ENCODE assay signal across 9 mouse cellular contexts in the genomic region with DNA sequence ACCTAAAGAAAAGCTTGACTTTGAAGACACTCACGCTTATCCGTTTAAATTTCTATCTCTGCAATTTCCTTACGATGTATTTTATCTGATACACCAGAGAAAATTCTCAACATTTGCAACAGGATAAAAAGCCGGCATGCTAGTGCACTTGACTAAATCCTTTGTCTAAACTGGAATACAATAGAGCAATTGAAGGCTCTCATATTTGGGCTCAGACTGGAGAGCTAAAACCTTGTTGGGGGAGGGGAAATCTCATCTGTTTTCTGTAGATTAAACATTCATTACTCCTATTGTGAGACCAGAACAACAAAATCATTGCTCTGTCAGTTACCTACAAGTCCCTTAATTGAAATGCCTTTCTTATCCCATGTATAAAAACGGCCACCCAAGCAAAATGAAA.
"Had no signal": no experiment of that assay in that cellular context is flagged by ENCODE, and none has a peak within 500 bp of the region (broad histone marks: within the 10 kb centered on the region; RNA-seq: fewer than 3 reads in every experiment).

No protein-coding gene starts in this region.

- DNase-seq: kidney, adult 2 months; kidney, postnatal 14 days; left cerebral cortex, postnatal 4 days; lung, adult 18-20 months; lung, postnatal 36 days; right cerebral cortex, postnatal 4 days; spleen, adult 18-20 months; thymus, adult 2 months; thymus, postnatal 25 days had no signal
